Mouse (Mus musculus): ENCODE data around the gene Hbb-bs.
"Not testable (repeated sequence)": the region's sequence is repeated elsewhere in the genome, so short reads cannot be mapped to it uniquely, and the experiment has no call there.

Gene Hbb-bs

DNA sequence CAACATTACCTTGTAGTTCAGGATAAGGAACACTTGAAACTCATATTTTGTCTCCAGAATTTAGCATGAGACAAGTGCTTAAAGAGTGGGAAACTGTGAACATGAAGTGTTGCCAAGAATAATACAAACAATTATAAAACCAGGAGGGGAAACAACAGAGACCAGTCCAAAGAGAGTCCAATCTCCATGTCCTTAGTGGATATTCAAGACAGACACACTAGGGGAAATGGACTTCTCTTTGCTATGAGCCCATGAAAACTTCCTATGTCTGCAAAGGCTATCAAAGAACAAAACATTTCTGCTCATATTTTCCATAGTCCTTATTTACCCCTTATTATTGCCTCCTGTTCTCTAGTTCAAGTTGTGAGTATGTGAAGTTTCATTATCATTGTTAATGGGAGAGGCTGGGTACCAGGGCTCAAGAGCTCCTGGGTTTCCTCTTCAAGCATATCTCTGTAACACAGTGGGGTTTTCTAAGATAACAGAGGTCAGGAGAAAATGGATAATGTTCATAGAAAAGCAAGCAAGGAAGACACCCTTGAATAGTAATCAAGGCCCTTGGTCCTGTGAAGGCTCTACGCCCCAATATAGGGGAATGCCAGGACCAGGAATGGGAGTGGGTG is 16.6 kb downstream of the Hbb-bs start:
- DNase-seq (ENCODE audit: low read depth, low spot score), result peak; percentile 76

DNA sequence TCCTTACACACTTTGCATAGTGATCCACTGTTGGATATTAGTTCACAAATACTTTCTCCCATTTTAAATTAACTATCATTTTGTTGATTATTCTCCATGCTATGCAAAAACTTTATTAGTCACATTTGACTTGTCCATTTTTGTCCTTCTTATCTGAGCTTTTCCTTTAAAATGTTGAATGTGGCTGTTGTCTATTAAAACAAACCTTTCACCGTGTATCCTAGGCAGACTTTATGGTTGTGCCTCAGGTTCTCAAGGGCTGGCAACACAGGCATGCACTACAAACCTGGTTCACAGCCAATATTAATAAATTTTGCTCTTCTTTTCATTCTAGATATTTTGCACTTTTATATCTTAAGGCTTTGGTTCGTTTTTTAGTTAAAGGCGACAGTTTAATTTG is 17.1 kb downstream of the Hbb-bs start:
- DNase-seq (ENCODE audit: low read depth, low spot score), result peak; percentile 69

GRCm38 (mm10) chr7:103810296-103810695 is 17.6 kb downstream of the Hbb-bs start:
- DNase-seq (ENCODE audit: low read depth, low spot score), result peak; percentile 66

GRCm38 (mm10) chr7:103809801-103810155 is 18.1 kb downstream of the Hbb-bs start:
- no peak for DNase-seq (ENCODE audit: low read depth, low spot score)

DNA sequence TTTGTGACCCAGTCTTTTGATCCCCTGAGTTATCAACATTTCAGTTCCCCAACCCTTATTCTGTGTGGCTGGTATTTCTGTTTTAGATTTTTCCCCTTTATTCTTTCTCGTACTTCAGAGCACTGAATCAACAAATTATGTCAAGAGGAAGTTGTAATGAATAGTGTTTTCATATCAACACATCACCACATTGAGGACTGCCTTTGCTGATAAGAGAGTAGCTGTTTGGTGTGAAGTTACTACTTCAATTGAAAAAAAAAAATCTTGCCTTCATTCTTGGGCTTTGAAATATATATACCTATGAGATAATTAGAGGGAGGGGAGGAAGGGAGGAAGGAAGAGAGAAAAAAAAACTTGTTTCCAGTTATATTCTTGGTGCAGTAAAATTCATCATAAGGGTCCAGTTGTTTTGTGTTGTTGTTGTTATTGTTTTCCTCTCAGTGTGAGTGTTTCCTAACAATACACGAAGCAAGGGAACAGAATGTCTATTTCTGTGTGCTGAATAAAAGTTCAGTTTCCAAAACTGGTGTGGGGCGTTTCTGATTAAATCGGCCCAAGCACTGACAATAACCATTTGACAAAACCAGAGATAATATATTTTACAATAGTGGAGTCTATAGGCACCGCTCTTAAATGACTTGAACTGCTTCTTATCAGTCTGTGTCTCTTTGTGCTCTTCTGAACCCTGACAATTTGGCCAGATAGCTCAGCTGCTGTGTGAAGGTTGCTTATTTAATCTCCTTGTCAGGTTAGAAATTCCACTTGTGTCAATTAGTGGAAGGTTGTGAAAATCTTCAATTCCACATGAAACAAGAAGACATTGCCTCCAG is 18.7 kb downstream of the Hbb-bs start:
- DNase-seq (ENCODE audit: low read depth, low spot score), result peak; percentile 74

DNA sequence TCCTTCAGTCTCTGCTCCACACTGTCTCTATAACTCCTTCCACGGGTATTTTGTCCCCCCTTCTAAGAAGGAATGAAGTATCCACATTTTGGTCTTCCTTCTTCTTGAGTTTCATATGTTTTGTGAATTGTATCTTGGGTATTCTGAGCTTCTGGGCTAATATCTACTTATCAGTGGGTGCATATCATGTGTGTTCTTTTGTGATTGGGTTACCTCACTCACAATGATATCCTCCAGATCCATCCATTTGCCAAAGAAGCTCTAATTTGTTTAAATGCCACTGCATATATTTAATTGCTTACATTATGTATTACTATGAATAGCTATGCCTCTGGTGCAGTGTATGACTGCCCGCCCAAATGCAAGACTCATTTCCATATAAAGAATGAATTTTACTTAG is 19.8 kb downstream of the Hbb-bs start:
- DNase-seq (ENCODE audit: low read depth, low spot score), result not testable (repeated sequence)

GRCm38 (mm10) chr7:103806856-103807255 is 21.0 kb downstream of the Hbb-bs start:
- DNase-seq (ENCODE audit: low read depth, low spot score), result peak; percentile 84

DNA sequence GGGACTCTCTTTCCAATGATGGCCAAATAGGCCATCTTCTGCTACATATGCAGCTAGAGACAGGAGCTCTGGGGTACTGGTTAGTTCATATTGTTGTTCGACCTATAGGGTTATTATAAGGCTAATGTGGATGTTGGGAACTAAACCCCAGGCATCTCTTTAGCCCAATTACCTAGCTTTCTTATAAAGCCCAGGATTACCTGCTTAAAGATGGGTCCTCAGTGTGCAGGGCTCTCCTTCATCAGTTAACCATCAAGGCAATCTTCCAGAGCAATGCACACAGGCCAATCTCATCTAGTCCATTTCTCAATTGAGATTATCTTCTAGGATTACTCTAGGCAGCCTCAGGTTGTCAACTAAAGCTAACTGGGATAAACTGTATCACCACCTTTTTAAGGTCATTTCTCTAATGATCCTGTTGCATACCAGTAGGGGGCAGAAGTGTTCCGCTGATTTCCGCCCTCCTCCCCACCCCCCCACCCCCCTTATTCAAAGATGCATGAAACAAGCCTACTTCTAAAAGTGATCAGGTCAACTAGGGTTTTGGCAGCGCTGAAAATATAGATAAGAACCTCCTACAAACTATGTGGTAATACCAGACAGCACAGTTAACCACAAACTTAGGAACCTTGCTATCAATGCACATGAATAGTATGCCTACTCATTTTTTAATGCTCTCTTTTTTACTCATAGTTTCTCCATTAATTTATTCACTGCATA is 35.1 kb downstream of the Hbb-bs start:
- DNase-seq (ENCODE audit: low read depth, low spot score), result peak; percentile 38

DNA sequence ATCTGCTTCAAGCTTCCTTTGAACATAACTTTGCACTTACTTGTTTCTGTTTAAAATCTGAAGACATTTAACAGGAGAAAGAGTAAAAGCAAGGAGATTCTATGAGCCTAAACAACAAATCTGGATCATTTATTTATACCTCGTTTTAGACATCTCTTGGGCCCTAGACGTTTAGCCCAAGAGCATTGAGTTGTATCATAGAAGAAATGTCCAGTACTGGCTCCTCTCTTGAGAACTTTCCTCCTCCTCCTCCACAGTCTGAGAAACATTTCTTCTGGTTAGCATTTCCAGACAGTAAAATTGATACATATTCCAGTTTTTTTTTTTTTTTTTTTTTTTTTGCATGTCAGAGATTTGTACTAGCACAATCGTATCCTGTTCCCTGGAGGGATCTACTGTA is 36.2 kb downstream of the Hbb-bs start, which contains the start of gene Olfr67:
Gene Olfr67 (minus strand): TSS at position 101 of the 400 bp plus-strand sequence.
- no peak for DNase-seq (ENCODE audit: low read depth, low spot score)

GRCm38 (mm10) chr7:103779598-103779997 is 48.3 kb downstream of the Hbb-bs start, which contains the start of gene Olfr68:
TSS of gene Olfr68 (minus strand) at chr7:103779698.
- DNase-seq (ENCODE audit: low read depth, low spot score), result no peak

DNA sequence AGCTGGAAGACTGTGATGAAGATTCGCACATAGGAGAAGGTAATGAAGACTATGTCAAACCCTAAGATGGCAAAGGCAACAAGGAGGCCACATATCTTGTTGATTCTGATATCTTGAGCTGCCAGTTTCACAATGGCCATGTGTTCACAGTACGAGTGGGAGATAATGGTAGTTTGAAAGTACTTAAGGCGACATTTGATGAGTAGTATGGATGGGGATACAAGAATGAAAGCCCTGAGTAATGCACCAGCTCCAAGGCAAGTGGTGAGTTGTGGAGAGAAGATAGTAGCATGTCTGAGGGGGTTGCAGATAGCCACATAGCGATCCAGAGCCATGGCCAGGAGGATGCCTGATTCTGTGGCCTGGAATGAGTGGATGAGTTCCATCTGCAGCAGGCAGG is 50.2 kb downstream of the Hbb-bs start:
- DNase-seq (ENCODE audit: low read depth, low spot score), result not testable (repeated sequence)

Measured in c-Kit-negative CD71-positive TER-119-positive erythroid progenitor cells, embryonic 14.5 days (primary cell).